Mouse (Mus musculus): Measurements from ENCODE around the gene Naa15.
A peak's percentile ranks its signal among the peaks of the same experiment; 100 is the strongest.

DNA sequence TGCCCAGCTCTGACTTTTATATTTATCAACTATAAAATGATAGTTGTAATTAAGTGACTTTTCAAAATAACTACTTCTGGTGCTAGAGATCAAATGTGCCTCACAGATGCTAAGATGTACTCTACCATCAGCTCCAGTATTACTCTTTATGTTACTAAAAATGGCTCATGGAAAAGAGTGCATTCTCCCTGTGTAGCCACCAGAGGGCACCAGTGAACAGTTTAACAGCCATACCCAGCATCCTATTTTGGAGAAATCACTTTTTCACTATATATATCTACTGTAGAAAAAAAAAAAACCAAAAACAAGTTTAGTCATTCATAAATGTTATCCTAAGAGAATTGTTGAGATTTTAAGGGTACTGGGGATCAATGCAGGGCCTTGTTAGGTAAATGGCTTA lies 66.1 kb downstream of the Naa15 start:
- TF ChIP-seq CTCF (conservative IDR thresholded peaks at IDR 0.05; ENCODE audit: low read length) (peak; percentile 76), NANOG (IDR thresholded peaks at IDR 0.05; ENCODE audit: borderline replicate concordance, low read length) (no peak)

Data from E14TG2a.4 (cell line).